Mouse (Mus musculus) neural tube, embryonic 12.5 days (tissue): ENCODE measurements at regions not wholly inside any gene's neighbourhood (a gene's known extent, or its start where the extent isn't known, plus 50 kb on each side); places are given as distances from the start of the nearest gene placed in this dataset.

Experiments used
- ATAC-seq: fragments of 200-750 bp; cut with Nextera tagmentation; 2 replicates; pipeline ENCODE4 v1.8.0; 2017; ENCODE audit warnings: low read depth, mild to moderate bottlenecking, moderate TSS enrichment, moderate library complexity; ENCODE audit not compliant: low FRiP score
- H3K27ac ChIP-seq: fragments of 300-500 bp; sonication (generic); 2 replicates; pipeline ENCODE4 v1.5.1; 2016
- H3K27me3 ChIP-seq: fragments of 300-500 bp; sonication (generic); replicated peaks from 2 replicates; pipeline ENCODE4 v1.6.1; 2016; ENCODE audit warnings: mild to moderate bottlenecking
- H3K36me3 ChIP-seq: fragments of 300-500 bp; sonication (generic); 2 replicates; pipeline ENCODE4 v1.6.1; 2016; ENCODE audit warnings: mild to moderate bottlenecking
- H3K4me1 ChIP-seq: fragments of 300-500 bp; sonication (generic); 2 replicates; pipeline ENCODE4 v1.6.1; 2016
- H3K4me2 ChIP-seq: fragments of 300-500 bp; sonication (generic); replicated peaks from 2 replicates; pipeline ENCODE4 v1.6.1; 2016; ENCODE audit warnings: mild to moderate bottlenecking
- H3K4me3 ChIP-seq: fragments of 300-500 bp; sonication (generic); 2 replicates; pipeline ENCODE4 v1.5.1; 2016
- H3K9ac ChIP-seq: fragments of 300-500 bp; sonication (generic); 2 replicates; pipeline ENCODE4 v1.6.1; 2016; ENCODE audit warnings: mild to moderate bottlenecking
- H3K9me3 ChIP-seq: fragments of 300-500 bp; sonication (generic); 2 replicates; pipeline ENCODE4 v1.6.1; 2016; ENCODE audit warnings: mild to moderate bottlenecking
- WGBS: fragments of 180-500 bp; shearing (Covaris S2); methylation state at CpG from one replicate; pipeline ENCODE4 v1.1.7; 2016; 5-methylcytosine and 5-hydroxymethylcytosine counted together

GRCm38 (mm10) chr2:116942321-116942791 is 63.9 kb downstream of the Tmco5 start:
- WGBS: 54% methylated on average over 8 of the region's 8 CpGs
- ATAC-seq: no peak
- Histone ChIP-seq H3K36me3 (no peaks in the 10 kb centered on the region), H3K4me3 (no peak overlapping the region), H3K27ac (no peak overlapping the region), H3K4me1 (no peaks in the 10 kb centered on the region), H3K4me2 (no peak overlapping the region), H3K9me3 (no peaks in the 10 kb centered on the region), H3K9ac (no peak overlapping the region), H3K27me3 (no peaks in the 10 kb centered on the region)

GRCm38 (mm10) chr2:116948538-116948937 is 70.0 kb downstream of the Tmco5 start:
- no peak overlapping the region for H3K27ac ChIP-seq
- H3K36me3 ChIP-seq: no peaks in the 10 kb centered on the region
- H3K9me3 ChIP-seq: no peaks in the 10 kb centered on the region
- H3K4me2 ChIP-seq: no peak overlapping the region
- H3K4me1 ChIP-seq: no peaks in the 10 kb centered on the region
- 89% methylated on average over 3 of the region's 3 CpGs for WGBS
- ATAC-seq: no peak
- no peak overlapping the region for H3K9ac ChIP-seq
- no peak overlapping the region for H3K4me3 ChIP-seq
- H3K27me3 ChIP-seq: no peaks in the 10 kb centered on the region

GRCm38 (mm10) chr2:116949741-116950140 is 71.2 kb downstream of the Tmco5 start:
- Histone ChIP-seq H3K4me1 (no peaks in the 10 kb centered on the region), H3K27ac (no peak overlapping the region), H3K9ac (no peak overlapping the region), H3K4me3 (no peak overlapping the region), H3K36me3 (no peaks in the 10 kb centered on the region), H3K9me3 (no peaks in the 10 kb centered on the region), H3K27me3 (no peaks in the 10 kb centered on the region), H3K4me2 (no peak overlapping the region)
- ATAC-seq: no peak
- 82% methylated on average over 3 of the region's 3 CpGs for WGBS

- Histone ChIP-seq H3K4me3 (no peak overlapping the region), H3K4me1 (no peaks in the 10 kb centered on the region), H3K9me3 (no peaks in the 10 kb centered on the region), H3K27me3 (no peaks in the 10 kb centered on the region), H3K27ac (no peak overlapping the region), H3K9ac (no peak overlapping the region), H3K4me2 (no peak overlapping the region), H3K36me3 (no peaks in the 10 kb centered on the region)
- ATAC-seq: no peak
- WGBS: 92% methylated on average over 5 of the region's 5 CpGs
Measured at GRCm38 (mm10) chr2:116950154-116950553, 71.7 kb downstream of the Tmco5 start.

- H3K4me2 ChIP-seq: no peak overlapping the region
- H3K4me3 ChIP-seq: no peak overlapping the region
- H3K4me1 ChIP-seq: no peaks in the 10 kb centered on the region
- no peak overlapping the region for H3K27ac ChIP-seq
- ATAC-seq: no peak
- WGBS: 92% methylated on average over 1 of the region's 1 CpGs
- no peak overlapping the region for H3K9ac ChIP-seq
- H3K27me3 ChIP-seq: no peaks in the 10 kb centered on the region
- no peaks in the 10 kb centered on the region for H3K9me3 ChIP-seq
- H3K36me3 ChIP-seq: no peaks in the 10 kb centered on the region
Measured at GRCm38 (mm10) chr2:116951481-116951880, 73.0 kb downstream of the Tmco5 start.

- H3K36me3 ChIP-seq: no peaks in the 10 kb centered on the region
- 90% methylated on average over 7 of the region's 7 CpGs for WGBS
- H3K9me3 ChIP-seq: no peaks in the 10 kb centered on the region
- no peak for ATAC-seq
- H3K4me1 ChIP-seq: no peaks in the 10 kb centered on the region
- no peak overlapping the region for H3K4me3 ChIP-seq
- H3K27ac ChIP-seq: no peak overlapping the region
- no peaks in the 10 kb centered on the region for H3K27me3 ChIP-seq
- H3K9ac ChIP-seq: no peak overlapping the region
- no peak overlapping the region for H3K4me2 ChIP-seq
Measured at GRCm38 (mm10) chr2:116954280-116954679, 75.8 kb downstream of the Tmco5 start.

- Histone ChIP-seq H3K9ac (no peak overlapping the region), H3K27ac (no peak overlapping the region), H3K9me3 (no peaks in the 10 kb centered on the region), H3K4me3 (no peak overlapping the region), H3K36me3 (no peaks in the 10 kb centered on the region), H3K27me3 (no peaks in the 10 kb centered on the region), H3K4me2 (no peak overlapping the region), H3K4me1 (no peaks in the 10 kb centered on the region)
- ATAC-seq: no peak
- 93% methylated on average over 4 of the region's 4 CpGs for WGBS
Measured at GRCm38 (mm10) chr2:116954896-116955295, 76.4 kb downstream of the Tmco5 start.

- H3K9me3 ChIP-seq: no peaks in the 10 kb centered on the region
- H3K9ac ChIP-seq: no peak overlapping the region
- H3K27me3 ChIP-seq: no peaks in the 10 kb centered on the region
- ATAC-seq: no peak
- 77% methylated on average over 8 of the region's 8 CpGs for WGBS
- no peak overlapping the region for H3K4me2 ChIP-seq
- H3K36me3 ChIP-seq: no peaks in the 10 kb centered on the region
- no peaks in the 10 kb centered on the region for H3K4me1 ChIP-seq
- no peak overlapping the region for H3K4me3 ChIP-seq
- H3K27ac ChIP-seq: no peak overlapping the region
Measured at GRCm38 (mm10) chr2:116963116-116963873, 84.8 kb downstream of the Tmco5 start.

- H3K27me3 ChIP-seq: no peaks in the 10 kb centered on the region
- no peak for ATAC-seq
- H3K9me3 ChIP-seq: no peaks in the 10 kb centered on the region
- no peaks in the 10 kb centered on the region for H3K4me1 ChIP-seq
- no peak overlapping the region for H3K27ac ChIP-seq
- H3K4me3 ChIP-seq: no peak overlapping the region
- no peak overlapping the region for H3K4me2 ChIP-seq
- H3K36me3 ChIP-seq: no peaks in the 10 kb centered on the region
- WGBS: 86% methylated on average over 1 of the region's 1 CpGs
- H3K9ac ChIP-seq: no peak overlapping the region
Measured at GRCm38 (mm10) chr2:116966266-116966665, 87.8 kb downstream of the Tmco5 start.

GRCm38 (mm10) chr2:116971666-116972613 is 93.4 kb downstream of the Tmco5 start:
- Histone ChIP-seq H3K27me3 (no peaks in the 10 kb centered on the region), H3K4me2 (peak overlapping the region; percentile 48), H3K9ac (peak overlapping the region; percentile 22; the same call in 1 of the 2 replicates), H3K9me3 (no peaks in the 10 kb centered on the region), H3K36me3 (no peaks in the 10 kb centered on the region), H3K27ac (no peak overlapping the region; the same call in 1 of the 2 replicates), H3K4me3 (0 out of 2 replicates have a peak overlapping the region, but pooled peaks have one; percentile 1), H3K4me1 (peaks cover 36% of the 10 kb centered on the region)
- no peak for ATAC-seq
- WGBS: 8% methylated on average over 9 of the region's 9 CpGs

- Histone ChIP-seq H3K9me3 (no peaks in the 10 kb centered on the region), H3K36me3 (no peaks in the 10 kb centered on the region), H3K27ac (no peak overlapping the region; the same call in 1 of the 2 replicates), H3K4me2 (peak overlapping the region; percentile 48), H3K4me1 (peaks cover 41% of the 10 kb centered on the region), H3K27me3 (no peaks in the 10 kb centered on the region), H3K9ac (peak overlapping the region; percentile 22; the same call in 1 of the 2 replicates), H3K4me3 (0 out of 2 replicates have a peak overlapping the region, but pooled peaks have one; percentile 1)
- ATAC-seq: no peak
- 1% methylated on average over 6 of the region's 6 CpGs for whole genome bisulfite sequencing
Measured at GRCm38 (mm10) chr2:116972614-116972985, 94.1 kb downstream of the Tmco5 start.

- Histone ChIP-seq H3K27me3 (no peaks in the 10 kb centered on the region), H3K4me3 (no peak overlapping the region), H3K9me3 (no peaks in the 10 kb centered on the region), H3K27ac (no peak overlapping the region), H3K36me3 (no peaks in the 10 kb centered on the region), H3K4me2 (no peak overlapping the region), H3K4me1 (peaks cover 49% of the 10 kb centered on the region), H3K9ac (no peak overlapping the region)
- ATAC-seq: no peak
- 23% methylated on average over 3 of the region's 3 CpGs for WGBS
Measured at GRCm38 (mm10) chr2:116973441-116973840, 95.0 kb downstream of the Tmco5 start.
